Mouse (Mus musculus) MEL (cell line): ENCODE measurements at regions not wholly inside any gene's neighbourhood (a gene's known extent, or its start where the extent isn't known, plus 50 kb on each side); places are given as distances from the start of the nearest gene placed in this dataset.

Source experiments
- CHD2 ChIP-seq: IDR thresholded peaks from 2 replicates; pipeline ENCODE4 v1.6.1; 2011; ENCODE audit warnings: low read length, improper control_type of control experiment
- CTCF ChIP-seq, 3 experiments: IDR thresholded peaks in 2 of 3; conservative IDR thresholded peaks in 1 of 3; 2 replicates each; pipeline ENCODE4 v1.5.1; 2011 to 2012; ENCODE audit warnings: low read length in 3 of 3, low read depth in 2 of 3, mild to moderate bottlenecking in 2 of 3, improper control_type of control experiment in 1 of 3, inconsistent platforms in 1 of 3, mixed read lengths in 1 of 3, moderate library complexity in 1 of 3; ENCODE audit not compliant: control insufficient read depth in 1 of 3, insufficient read depth in 1 of 3, poor library complexity in 1 of 3, severe bottlenecking in 1 of 3
- ELF1 ChIP-seq: IDR thresholded peaks from 2 replicates; pipeline ENCODE4 v1.6.1; 2014; ENCODE audit warnings: low read depth, mild to moderate bottlenecking, inconsistent platforms, low read length, improper control_type of control experiment, moderate library complexity
- EP300 ChIP-seq, 2 experiments: IDR thresholded peaks; 2 replicates each; pipeline ENCODE4 v1.6.1; 2011; ENCODE audit warnings: improper control_type of control experiment in 2 of 2, low read length in 2 of 2, low read depth in 1 of 2, mild to moderate bottlenecking in 1 of 2
- GABPA ChIP-seq: IDR thresholded peaks from 2 replicates; pipeline ENCODE4 v1.6.1; 2012; ENCODE audit warnings: low read depth, mild to moderate bottlenecking, inconsistent platforms, low read length, improper control_type of control experiment, moderate library complexity
- GATA1 ChIP-seq: IDR thresholded peaks from 2 replicates; pipeline ENCODE4 v1.6.1; 2011; ENCODE audit warnings: low read depth, low read length, improper control_type of control experiment
- MYB ChIP-seq: IDR thresholded peaks from 2 replicates; pipeline ENCODE4 v1.6.1; 2011; ENCODE audit warnings: mild to moderate bottlenecking, low read depth, low read length, improper control_type of control experiment
- POLR2A ChIP-seq, 2 experiments: IDR thresholded peaks; 2 replicates each; pipeline ENCODE4 v1.6.1; 2011 to 2012; ENCODE audit warnings: low read length in 2 of 2, mild to moderate bottlenecking in 2 of 2, control low read depth in 1 of 2, improper control_type of control experiment in 1 of 2, low read depth in 1 of 2, moderate library complexity in 1 of 2; ENCODE audit not compliant: control insufficient read depth in 1 of 2, insufficient read depth in 1 of 2, poor library complexity in 1 of 2
- RCOR1 ChIP-seq: IDR thresholded peaks from 2 replicates; pipeline ENCODE4 v1.6.1; 2012; ENCODE audit warnings: low read depth, mild to moderate bottlenecking, inconsistent platforms, low read length, improper control_type of control experiment
- TAL1 ChIP-seq: IDR thresholded peaks from 2 replicates; pipeline ENCODE4 v1.6.1; 2012; ENCODE audit warnings: mild to moderate bottlenecking, inconsistent platforms, low read length, moderate library complexity, mixed read lengths
- UBTF ChIP-seq: IDR thresholded peaks from 2 replicates; pipeline ENCODE4 v1.6.1; 2012; ENCODE audit warnings: low read depth, mild to moderate bottlenecking, inconsistent platforms, low read length, improper control_type of control experiment, moderate library complexity, borderline replicate concordance; ENCODE audit not compliant: insufficient read depth
- USF1 ChIP-seq: IDR thresholded peaks from 2 replicates; pipeline ENCODE4 v1.6.1; 2014; ENCODE audit warnings: low read depth, mild to moderate bottlenecking, inconsistent platforms, low read length, improper control_type of control experiment, moderate library complexity
- ZNF384 ChIP-seq: IDR thresholded peaks from 2 replicates; pipeline ENCODE4 v1.6.1; 2012; ENCODE audit warnings: low read depth, mild to moderate bottlenecking, inconsistent platforms, low read length, improper control_type of control experiment

DNA sequence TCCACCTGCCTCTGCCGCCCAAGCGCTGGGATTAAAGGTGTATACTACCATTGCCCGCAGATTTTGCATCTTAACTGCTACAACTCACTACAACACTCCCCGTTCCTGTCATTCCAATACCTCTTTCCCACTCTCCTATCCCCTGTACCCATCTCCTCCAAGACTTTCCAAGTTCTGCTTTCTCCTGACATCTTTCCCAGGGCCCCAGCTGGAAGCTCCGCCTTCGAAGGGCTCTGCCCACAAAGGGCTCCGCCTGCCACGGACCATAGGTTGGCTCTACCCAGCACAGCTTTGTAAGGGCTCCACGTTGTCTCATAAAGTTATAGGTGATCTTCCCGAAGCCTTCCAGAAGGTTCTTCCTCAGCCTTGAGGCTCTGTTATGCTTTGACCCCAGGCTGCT is 217.1 kb upstream of the Nfe2l3 start:
- no peak for TF ChIP-seq CTCF (IDR thresholded peaks at IDR 0.05 in 2 of 3, conservative IDR thresholded peaks at IDR 0.05 in 1 of 3; ENCODE audit: control insufficient read depth in 1 of 3, insufficient read depth in 1 of 3, low read depth in 2 of 3, low read length in 3 of 3, poor library complexity in 1 of 3, severe bottlenecking in 1 of 3)
- no peak for TF ChIP-seq GATA1
- TF ChIP-seq EP300 (IDR thresholded peaks at IDR 0.05; ENCODE audit: low read depth in 1 of 2, low read length in 2 of 2), result no peak
- TF ChIP-seq POLR2A (IDR thresholded peaks at IDR 0.05; ENCODE audit: control insufficient read depth in 1 of 2, insufficient read depth in 1 of 2, low read depth in 1 of 2, low read length in 2 of 2, poor library complexity in 1 of 2), result no peak
- no peak for TF ChIP-seq GABPA
- no peak for TF ChIP-seq TAL1
- no peak for TF ChIP-seq ELF1
- TF ChIP-seq ZNF384, result no peak
- no peak for TF ChIP-seq CHD2
- no peak for TF ChIP-seq USF1
- TF ChIP-seq MYB, result no peak
- TF ChIP-seq UBTF, result no peak
- TF ChIP-seq RCOR1, result no peak
